Mouse (Mus musculus) bone marrow macrophage, adult 2 months (primary cell): Measurements from ENCODE around the gene Gm49325. TPM values are rescaled to one million over a fixed set of nuclear protein-coding genes. Genes with fewer than 3 reads are reported as not detected.

Source experiments
- H3K27ac ChIP-seq: 2 replicates; pipeline ENCODE4 v1.5.1; 2012; ENCODE audit warnings: low read depth, low read length; ENCODE audit not compliant: insufficient read depth
- H3K4me1 ChIP-seq: 2 replicates; pipeline ENCODE4 v1.6.1; 2012; ENCODE audit warnings: low read length; ENCODE audit not compliant: control insufficient read depth, insufficient read depth
- H3K4me3 ChIP-seq: 2 replicates; pipeline ENCODE4 v1.5.1; 2012; ENCODE audit warnings: mild to moderate bottlenecking, low read length, moderate library complexity; ENCODE audit not compliant: insufficient read depth
- CTCF ChIP-seq: IDR thresholded peaks from 2 replicates; pipeline ENCODE4 v1.5.1; 2012; ENCODE audit warnings: low read depth, mild to moderate bottlenecking, low read length, moderate library complexity
- POLR2A ChIP-seq: IDR thresholded peaks from 2 replicates; pipeline ENCODE4 v1.6.1; 2012; ENCODE audit warnings: mild to moderate bottlenecking, low read depth, low read length, borderline replicate concordance
- polyA plus RNA-seq: library from polyadenylated mRNA; stranded (reverse); fragments of >200 nt; gene quantifications from 2 replicates; pipeline ENCODE4 v1.2.4, GENCODE M21; 2012; ENCODE audit not compliant: missing spikeins, insufficient read depth, insufficient read length

Gm49325 gene
- 40.9 and 41.8 TPM in 2 replicates for polyA plus RNA-seq

- no peak for TF ChIP-seq POLR2A
- TF ChIP-seq CTCF: no peak
- H3K27ac ChIP-seq: peak within 1 kb of the TSS; percentile 89
- H3K4me1 ChIP-seq: peaks cover 14% of the 10 kb centered on the region
- H3K4me3 ChIP-seq: peak within 1 kb of the TSS; percentile 87
Observed at GRCm38 (mm10) chr10:77605908-77606826, at the start of gene Gm49325, which contains the start of gene Sumo3. Gene Gm49325, plus strand, starts transcription at chr10:77606197. Gene Sumo3, plus strand, starts transcription at chr10:77606097.

- no peak overlapping the region for H3K4me3 ChIP-seq
- peaks cover 12% of the 10 kb centered on the region for H3K4me1 ChIP-seq
- no peak overlapping the region for H3K27ac ChIP-seq
- TF ChIP-seq CTCF (no peak), POLR2A (no peak)
Observed at GRCm38 (mm10) chr10:77556631-77557030, 49.4 kb upstream of the Gm49325 start.

GRCm38 (mm10) chr10:77557641-77558040 lies 48.4 kb upstream of the Gm49325 start:
- H3K4me3 ChIP-seq: no peak overlapping the region
- TF ChIP-seq CTCF (0 out of 2 replicates have a peak, but pooled peaks have one; percentile 18), POLR2A (no peak)
- peaks cover 6% of the 10 kb centered on the region; the same call in 1 of the 2 replicates for H3K4me1 ChIP-seq

GRCm38 (mm10) chr10:77560090-77560489 lies 45.9 kb upstream of the Gm49325 start:
- no peak for TF ChIP-seq CTCF
- TF ChIP-seq POLR2A: no peak
- Histone ChIP-seq H3K4me3 (no peak overlapping the region), H3K27ac (no peak overlapping the region), H3K4me1 (peaks cover 6% of the 10 kb centered on the region; the same call in 1 of the 2 replicates)

More at GRCm38 (mm10) chr10:77557641-77558040, 48.4 kb upstream of the Gm49325 start:
- H3K27ac ChIP-seq: no peak overlapping the region

DNA sequence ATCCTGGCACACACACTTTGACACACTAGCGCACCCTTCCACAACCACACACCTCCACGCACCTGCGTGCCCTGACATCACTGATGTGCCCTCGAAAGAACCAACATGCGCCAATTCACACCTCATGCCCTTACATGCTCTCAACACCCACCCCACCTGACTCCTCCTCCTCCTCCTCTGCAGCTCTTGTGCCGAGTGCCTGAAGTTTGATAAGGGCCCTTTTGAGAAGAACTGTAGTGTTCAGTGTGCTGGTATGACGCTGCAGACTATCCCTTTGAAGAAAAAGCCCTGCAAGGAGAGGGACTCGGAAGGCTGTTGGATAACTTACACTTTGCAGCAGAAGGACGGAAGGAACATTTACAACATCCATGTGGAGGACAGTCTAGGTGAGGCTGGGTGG lies 45.2 kb upstream of the Gm49325 start:
- H3K27ac ChIP-seq: no peak overlapping the region
- TF ChIP-seq POLR2A (no peak), CTCF (no peak)
- no peak overlapping the region for H3K4me3 ChIP-seq
- H3K4me1 ChIP-seq: peaks cover 6% of the 10 kb centered on the region; the same call in 1 of the 2 replicates

DNA sequence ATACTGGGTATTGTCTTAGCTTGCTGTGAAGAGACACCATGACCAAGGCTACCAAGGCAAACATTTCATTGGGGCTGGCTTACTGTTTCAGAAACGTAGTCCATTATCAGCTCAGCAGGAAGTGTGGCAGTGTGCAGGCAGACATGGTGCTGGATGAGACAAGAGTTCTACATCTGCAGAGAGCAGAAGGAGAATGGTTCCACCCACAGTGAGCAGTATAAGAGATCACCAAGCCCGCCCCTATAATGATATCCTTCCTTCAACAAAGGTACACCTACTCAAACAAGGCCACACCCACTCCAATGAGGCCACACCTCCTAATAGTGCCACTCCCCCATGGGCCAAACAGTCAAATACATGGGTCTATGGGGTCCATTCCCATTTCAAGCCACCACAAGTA lies 44.5 kb upstream of the Gm49325 start:
- H3K27ac ChIP-seq: no peak overlapping the region
- H3K4me1 ChIP-seq: peaks cover 6% of the 10 kb centered on the region; the same call in 1 of the 2 replicates
- H3K4me3 ChIP-seq: no peak overlapping the region
- TF ChIP-seq CTCF: no peak
- TF ChIP-seq POLR2A: no peak

- Histone ChIP-seq H3K4me3 (no peak overlapping the region), H3K4me1 (no peaks in the 10 kb centered on the region), H3K27ac (no peak overlapping the region)
- no peak for TF ChIP-seq POLR2A
- no peak for TF ChIP-seq CTCF
Observed at GRCm38 (mm10) chr10:77565005-77565404, 41.0 kb upstream of the Gm49325 start.

DNA sequence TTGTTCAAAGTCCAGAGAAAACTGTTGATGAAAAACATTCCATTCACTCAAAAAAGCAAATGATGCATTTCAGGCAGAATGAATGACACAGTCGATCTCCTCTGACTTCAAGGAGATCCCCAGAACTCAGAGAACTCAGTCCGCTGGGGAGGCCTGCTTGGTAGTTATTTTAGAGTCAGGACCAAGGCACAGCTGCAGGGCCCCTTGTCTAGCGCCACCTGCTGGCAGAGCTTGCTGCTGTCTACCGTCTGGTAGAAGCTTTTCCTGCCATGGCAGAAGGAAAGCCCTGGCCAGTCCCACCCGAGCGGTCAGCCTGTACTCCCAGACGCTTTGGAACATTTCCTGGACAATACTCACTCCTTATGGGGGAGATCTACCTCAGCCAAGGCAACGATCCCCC lies 39.3 kb upstream of the Gm49325 start:
- no peak overlapping the region for H3K27ac ChIP-seq
- TF ChIP-seq CTCF (peak; percentile 81), POLR2A (no peak)
- H3K4me3 ChIP-seq: no peak overlapping the region
- no peaks in the 10 kb centered on the region for H3K4me1 ChIP-seq

GRCm38 (mm10) chr10:77569481-77569880 lies 36.5 kb upstream of the Gm49325 start:
- Histone ChIP-seq H3K27ac (no peak overlapping the region), H3K4me3 (no peak overlapping the region), H3K4me1 (no peaks in the 10 kb centered on the region)
- no peak for TF ChIP-seq CTCF
- TF ChIP-seq POLR2A: no peak

DNA sequence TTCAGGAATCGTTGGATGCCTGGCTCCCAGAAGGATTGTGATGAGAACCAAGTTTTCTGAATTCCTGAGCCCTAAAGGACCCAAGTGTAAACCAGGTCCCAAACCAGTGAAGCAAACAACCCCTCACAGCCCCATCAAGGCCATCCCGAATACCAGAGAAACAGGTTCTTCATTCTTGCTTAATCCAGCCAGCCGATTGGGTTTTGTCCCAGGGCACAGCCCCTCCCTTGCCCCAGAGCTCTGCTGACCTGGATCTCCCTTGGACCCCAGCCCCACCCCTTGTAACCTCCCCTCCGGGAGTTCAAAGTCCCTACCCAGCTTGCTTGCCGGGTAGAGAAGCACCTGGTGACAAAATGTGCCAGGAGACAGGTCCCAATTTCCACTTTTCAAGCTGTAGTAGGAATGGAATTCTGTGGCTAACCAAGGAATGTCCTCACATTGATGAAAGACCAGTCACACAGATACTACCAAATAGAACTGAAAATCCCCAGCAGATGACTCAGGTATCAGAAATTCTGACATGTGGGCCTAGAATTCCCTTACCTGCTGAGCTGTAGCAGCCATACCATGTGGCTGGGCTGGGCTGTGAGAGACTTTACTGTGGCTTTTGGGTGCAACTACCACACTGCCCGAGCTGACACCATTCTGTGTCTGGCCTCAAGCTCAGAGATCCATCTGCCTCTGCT lies 35.9 kb upstream of the Gm49325 start:
- no peak overlapping the region for H3K27ac ChIP-seq
- no peaks in the 10 kb centered on the region for H3K4me1 ChIP-seq
- H3K4me3 ChIP-seq: no peak overlapping the region
- TF ChIP-seq CTCF (no peak), POLR2A (no peak)
